Mouse (Mus musculus) CH12F3 (cell line): ENCODE data around the gene Trp53rkb.

Experiments
- in situ Hi-C: fragments of 300-500 bp; cut with MboI; formaldehyde crosslinking; loops from 2 replicates; pipeline ENCODE4 v1.14.3; 2020; ENCODE audit warnings: low sequenced_read_pairs

Gene Trp53rkb

DNA sequence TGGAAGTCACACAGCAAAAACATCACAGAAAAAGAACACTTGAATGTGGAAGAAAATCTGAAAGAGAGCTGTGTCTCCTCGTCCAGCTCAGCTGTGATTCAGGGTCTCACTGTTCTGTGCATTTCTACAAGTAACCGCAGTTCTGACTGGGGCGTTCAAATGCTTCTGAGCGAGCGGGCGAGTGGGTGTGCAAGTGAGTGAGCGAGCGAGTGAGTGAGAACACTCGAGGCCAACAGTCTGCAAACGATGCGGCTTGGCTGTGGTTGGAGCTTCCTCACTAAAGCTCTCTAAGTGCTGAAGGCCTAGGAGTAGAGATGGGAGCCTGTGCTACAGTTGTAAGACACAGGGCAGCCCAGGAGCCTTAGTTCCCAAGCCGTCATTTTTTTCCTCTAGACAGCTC, 36.0 kb downstream of the Trp53rkb start:
- in situ Hi-C loops, result no loop called here

DNA sequence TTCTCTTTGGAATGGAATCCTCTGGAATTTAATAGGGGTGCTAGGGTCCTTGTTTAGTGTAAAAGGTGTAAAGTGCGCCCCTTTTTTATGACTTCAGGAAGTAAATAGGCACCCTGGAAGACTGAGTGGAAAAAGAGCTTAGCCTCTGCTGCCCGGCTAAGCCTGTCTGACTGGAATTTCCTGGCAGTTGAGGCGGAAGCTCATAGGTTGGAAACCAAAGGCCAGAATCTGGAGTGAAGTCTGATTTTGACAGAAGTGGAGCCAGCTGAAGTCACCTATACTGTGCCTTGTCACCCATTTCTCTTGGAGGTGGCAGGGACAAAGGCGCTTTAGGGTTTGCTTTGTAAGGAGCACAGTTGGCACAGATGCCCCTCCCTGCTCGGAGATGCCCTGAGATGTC, 38.0 kb downstream of the Trp53rkb start:
- in situ Hi-C loops, result no loop called here

- in situ Hi-C loops, result no loop called here
Measured at GRCm38 (mm10) chr2:166834091-166834490, 41.8 kb downstream of the Trp53rkb start.

- in situ Hi-C loops, result no loop called here
Measured at GRCm38 (mm10) chr2:166834796-166835195, 42.5 kb downstream of the Trp53rkb start.

- in situ Hi-C loops, result no loop called here
Measured at GRCm38 (mm10) chr2:166835581-166835980, 43.2 kb downstream of the Trp53rkb start.

DNA sequence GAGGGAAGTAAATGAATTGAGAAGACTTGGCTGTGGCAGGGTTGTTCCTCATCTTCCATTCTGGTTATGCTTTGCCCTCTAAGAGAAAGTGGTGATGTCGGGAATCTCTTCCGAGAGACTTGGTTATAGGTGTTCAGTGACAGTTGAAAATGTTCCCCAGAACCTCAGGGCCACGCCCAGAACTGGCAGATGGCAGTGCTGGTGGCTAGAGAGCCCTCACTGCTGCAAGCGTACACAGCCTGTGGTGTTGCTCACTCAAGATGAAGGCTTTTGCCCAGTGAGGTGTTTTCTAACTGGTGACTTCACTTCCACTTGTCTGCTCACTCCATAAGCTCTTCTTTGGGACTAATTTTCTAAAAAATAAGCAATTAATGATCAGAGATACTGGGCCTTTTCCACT, 49.5 kb downstream of the Trp53rkb start:
- in situ Hi-C loops, result no loop called here
